Mouse (Mus musculus) ES-Bruce4 (cell line): Measurements from ENCODE around the gene Klhdc9.

Experiments
- CTCF ChIP-seq: IDR thresholded peaks from one replicate; pipeline ENCODE4 v1.8.1; 2011; ENCODE audit warnings: low read depth, low read length
- POLR2A ChIP-seq: IDR thresholded peaks from one replicate; pipeline ENCODE4 v1.8.1; 2011; ENCODE audit warnings: low read length; ENCODE audit not compliant: insufficient read depth

DNA sequence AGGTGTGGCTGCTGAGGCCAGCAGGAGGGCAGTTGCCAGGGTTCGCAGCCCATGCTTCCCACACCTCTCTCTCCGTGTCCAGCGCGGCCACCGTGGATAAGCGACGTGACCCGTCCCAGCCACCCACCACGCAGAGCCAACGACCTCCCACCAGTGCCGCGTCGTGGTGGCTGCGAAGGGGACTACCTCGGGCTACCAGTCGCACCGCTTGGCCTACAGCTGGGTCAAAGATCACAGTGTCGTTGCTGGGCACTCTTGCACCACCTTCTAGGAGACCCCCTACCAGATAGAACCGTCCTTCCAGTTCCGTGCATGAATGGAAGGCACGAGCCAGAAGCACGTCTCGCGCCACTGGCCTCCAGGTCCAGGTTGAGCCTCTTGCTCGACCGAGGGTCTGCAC lies 345 bp downstream of the Klhdc9 start:
- TF ChIP-seq CTCF (no peak), POLR2A (no peak)
